Mouse (Mus musculus) forebrain, embryonic 15.5 days (tissue): ENCODE results near the gene March1. TPM values are rescaled to one million over a fixed set of nuclear protein-coding genes. Genes with fewer than 3 reads are reported as not detected.

Source experiments
- ATAC-seq: fragments of 200-750 bp; cut with Nextera tagmentation; replicated peaks from 2 replicates; pipeline ENCODE4 v1.8.0; 2017; ENCODE audit warnings: mild to moderate bottlenecking, moderate TSS enrichment, moderate library complexity
- H3K27ac ChIP-seq: fragments of 300-500 bp; sonication (generic); replicated peaks from 2 replicates; pipeline ENCODE4 v1.5.1; 2015; ENCODE audit warnings: mild to moderate bottlenecking, inconsistent platforms
- H3K27me3 ChIP-seq: fragments of 300-500 bp; sonication (generic); 2 replicates; pipeline ENCODE4 v1.6.1; 2015; ENCODE audit warnings: inconsistent platforms
- H3K36me3 ChIP-seq: fragments of 300-500 bp; sonication (generic); 2 replicates; pipeline ENCODE4 v1.6.1; 2015; ENCODE audit warnings: mild to moderate bottlenecking, inconsistent platforms
- H3K4me1 ChIP-seq: fragments of 300-500 bp; sonication (generic); 2 replicates; pipeline ENCODE4 v1.6.1; 2015; ENCODE audit warnings: inconsistent platforms
- H3K4me2 ChIP-seq: fragments of 300-500 bp; sonication (generic); replicated peaks from 2 replicates; pipeline ENCODE4 v1.6.1; 2015; ENCODE audit warnings: mild to moderate bottlenecking, inconsistent platforms
- H3K4me3 ChIP-seq: fragments of 300-500 bp; sonication (generic); 2 replicates; pipeline ENCODE4 v1.5.1; 2015; ENCODE audit warnings: mild to moderate bottlenecking, inconsistent platforms
- H3K9ac ChIP-seq: fragments of 300-500 bp; sonication (generic); replicated peaks from 2 replicates; pipeline ENCODE4 v1.6.1; 2015; ENCODE audit warnings: mild to moderate bottlenecking, inconsistent platforms
- H3K9me3 ChIP-seq: fragments of 300-500 bp; sonication (generic); 2 replicates; pipeline ENCODE4 v1.6.1; 2016; ENCODE audit warnings: inconsistent platforms
- WGBS: fragments of 180-500 bp; shearing (Covaris S2); methylation state at CpG from one replicate; pipeline ENCODE4 v1.1.7; 2015; ENCODE audit warnings: mixed read lengths; 5-methylcytosine and 5-hydroxymethylcytosine counted together
- polyA plus RNA-seq: library from polyadenylated mRNA; unstranded; fragments of >200 nt; fragmentation: Nextera tagmentation; extraction: Ambion mirVana; gene quantifications from 2 replicates; pipeline ENCODE4 v1.2.1, GENCODE M21; 2015

The March1 gene
- polyA plus RNA-seq, 1 experiment from 2014 or later = 25.4 TPM

- H3K27me3 ChIP-seq = no peaks in the 10 kb centered on the region
- no peak overlapping the region for H3K4me3 ChIP-seq
- H3K27ac ChIP-seq = no peak overlapping the region
- no peaks in the 10 kb centered on the region for H3K36me3 ChIP-seq
- H3K9ac ChIP-seq = no peak overlapping the region
- no peak overlapping the region for H3K4me2 ChIP-seq
- no peak for ATAC-seq
- no peaks in the 10 kb centered on the region for H3K9me3 ChIP-seq
- no peaks in the 10 kb centered on the region for H3K4me1 ChIP-seq
- 90% methylated on average over 3 of the region's 3 CpGs for WGBS
Measured at GRCm38 (mm10) chr8:66200169-66200568, 582.5 kb downstream of the March1 start.

GRCm38 (mm10) chr8:66203814-66204438, 586.2 kb downstream of the March1 start:
- H3K9me3 ChIP-seq = no peaks in the 10 kb centered on the region

GRCm38 (mm10) chr8:66209553-66209952, 591.9 kb downstream of the March1 start:
- no peak overlapping the region for H3K4me3 ChIP-seq
- WGBS = 72% methylated on average over 2 of the region's 2 CpGs
- no peaks in the 10 kb centered on the region for H3K36me3 ChIP-seq
- no peak overlapping the region for H3K27ac ChIP-seq
- H3K27me3 ChIP-seq = no peaks in the 10 kb centered on the region
- no peak overlapping the region for H3K4me2 ChIP-seq
- ATAC-seq = no peak
- no peaks in the 10 kb centered on the region for H3K9me3 ChIP-seq
- H3K4me1 ChIP-seq = no peaks in the 10 kb centered on the region
- no peak overlapping the region for H3K9ac ChIP-seq

More at GRCm38 (mm10) chr8:66203814-66204438, 586.2 kb downstream of the March1 start:
- 85% methylated on average over 7 of the region's 7 CpGs for WGBS
- H3K36me3 ChIP-seq = no peaks in the 10 kb centered on the region
- H3K27ac ChIP-seq = no peak overlapping the region
- no peak; the same call in 1 of the 2 replicates for ATAC-seq
- H3K4me3 ChIP-seq = no peak overlapping the region
- H3K9ac ChIP-seq = no peak overlapping the region
- no peaks in the 10 kb centered on the region for H3K27me3 ChIP-seq
- H3K4me2 ChIP-seq = no peak overlapping the region
- no peaks in the 10 kb centered on the region for H3K4me1 ChIP-seq

DNA sequence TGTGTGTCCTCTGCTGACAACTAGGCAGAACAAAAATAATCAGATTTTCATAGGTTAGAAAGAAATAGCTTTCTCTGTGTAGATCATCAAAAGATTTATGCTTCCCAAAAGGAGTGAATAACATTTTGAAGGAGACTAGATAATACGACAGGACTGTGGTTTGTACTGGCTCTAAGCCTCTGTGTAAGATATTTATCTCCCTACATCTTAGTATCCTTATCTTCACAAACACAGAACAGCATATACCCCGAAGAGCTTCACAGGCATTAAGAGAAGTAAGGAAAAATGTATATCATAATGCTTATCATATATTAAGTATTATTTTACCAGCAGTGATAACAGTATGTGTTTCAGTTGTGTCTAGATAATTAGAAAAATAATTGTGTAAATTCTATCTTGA, 592.6 kb downstream of the March1 start:
- Histone ChIP-seq H3K36me3 (no peaks in the 10 kb centered on the region), H3K4me3 (no peak overlapping the region), H3K4me2 (no peak overlapping the region), H3K27ac (no peak overlapping the region), H3K9ac (no peak overlapping the region), H3K27me3 (no peaks in the 10 kb centered on the region), H3K9me3 (no peaks in the 10 kb centered on the region), H3K4me1 (no peaks in the 10 kb centered on the region)
- no peak for ATAC-seq
- 89% methylated on average over 2 of the region's 2 CpGs for WGBS

- WGBS = 39% methylated on average over 1 of the region's 1 CpGs
- ATAC-seq = no peak
Measured at GRCm38 (mm10) chr8:66219974-66220373, 602.3 kb downstream of the March1 start.

DNA sequence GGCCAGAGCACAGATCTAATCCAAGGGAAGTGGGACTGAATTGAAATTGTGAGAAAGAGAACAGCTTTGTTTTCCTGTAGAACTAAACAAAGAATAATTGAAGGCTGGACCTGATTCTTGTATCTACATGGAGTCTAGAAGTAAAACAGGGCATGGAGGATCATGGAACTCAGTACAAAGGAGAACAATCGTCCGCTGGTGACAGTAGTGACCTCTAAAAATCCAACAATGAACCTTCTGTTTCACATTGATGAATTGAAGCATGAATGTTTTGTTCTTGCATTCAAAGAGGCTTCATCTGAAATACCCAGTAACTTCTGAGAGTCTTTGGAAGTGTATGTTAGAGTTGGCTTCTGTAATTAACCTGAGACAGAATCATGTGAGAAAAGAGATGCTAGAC, 612.2 kb downstream of the March1 start:
- Histone ChIP-seq H3K4me3 (no peak overlapping the region), H3K9ac (no peak overlapping the region), H3K36me3 (no peaks in the 10 kb centered on the region), H3K27ac (no peak overlapping the region), H3K4me1 (no peaks in the 10 kb centered on the region), H3K27me3 (no peaks in the 10 kb centered on the region), H3K4me2 (no peak overlapping the region), H3K9me3 (no peaks in the 10 kb centered on the region)
- no peak for ATAC-seq
- 70% methylated on average over 2 of the region's 2 CpGs for WGBS

More at GRCm38 (mm10) chr8:66219974-66220373, 602.3 kb downstream of the March1 start:
- Histone ChIP-seq H3K9me3 (no peaks in the 10 kb centered on the region), H3K27me3 (no peaks in the 10 kb centered on the region), H3K36me3 (no peaks in the 10 kb centered on the region), H3K27ac (no peak overlapping the region), H3K4me1 (no peaks in the 10 kb centered on the region), H3K4me2 (no peak overlapping the region), H3K4me3 (no peak overlapping the region), H3K9ac (no peak overlapping the region)

GRCm38 (mm10) chr8:66269546-66269945, 651.8 kb downstream of the March1 start:
- H3K4me1 ChIP-seq = no peaks in the 10 kb centered on the region
- 60% methylated on average over 4 of the region's 4 CpGs for WGBS
- no peak for ATAC-seq
- H3K4me2 ChIP-seq = no peak overlapping the region
- no peak overlapping the region for H3K9ac ChIP-seq
- H3K4me3 ChIP-seq = no peak overlapping the region
- H3K9me3 ChIP-seq = no peaks in the 10 kb centered on the region
- no peaks in the 10 kb centered on the region for H3K27me3 ChIP-seq
- no peak overlapping the region for H3K27ac ChIP-seq
- no peaks in the 10 kb centered on the region for H3K36me3 ChIP-seq

GRCm38 (mm10) chr8:66270116-66270515, 652.4 kb downstream of the March1 start:
- H3K9me3 ChIP-seq = no peaks in the 10 kb centered on the region
- no peaks in the 10 kb centered on the region for H3K4me1 ChIP-seq
- 78% methylated on average over 2 of the region's 2 CpGs for WGBS
- H3K27me3 ChIP-seq = no peaks in the 10 kb centered on the region
- H3K9ac ChIP-seq = no peak overlapping the region
- no peak overlapping the region for H3K27ac ChIP-seq
- no peak overlapping the region for H3K4me3 ChIP-seq
- ATAC-seq = no peak
- no peaks in the 10 kb centered on the region for H3K36me3 ChIP-seq
- H3K4me2 ChIP-seq = no peak overlapping the region

- Histone ChIP-seq H3K27ac (no peak overlapping the region), H3K36me3 (no peaks in the 10 kb centered on the region), H3K9ac (no peak overlapping the region), H3K4me3 (no peak overlapping the region), H3K9me3 (no peaks in the 10 kb centered on the region), H3K4me1 (no peaks in the 10 kb centered on the region), H3K4me2 (no peak overlapping the region), H3K27me3 (no peaks in the 10 kb centered on the region)
- 93% methylated on average over 7 of the region's 7 CpGs for WGBS
- no peak for ATAC-seq
Measured at GRCm38 (mm10) chr8:66317824-66318223, 700.1 kb downstream of the March1 start.

DNA sequence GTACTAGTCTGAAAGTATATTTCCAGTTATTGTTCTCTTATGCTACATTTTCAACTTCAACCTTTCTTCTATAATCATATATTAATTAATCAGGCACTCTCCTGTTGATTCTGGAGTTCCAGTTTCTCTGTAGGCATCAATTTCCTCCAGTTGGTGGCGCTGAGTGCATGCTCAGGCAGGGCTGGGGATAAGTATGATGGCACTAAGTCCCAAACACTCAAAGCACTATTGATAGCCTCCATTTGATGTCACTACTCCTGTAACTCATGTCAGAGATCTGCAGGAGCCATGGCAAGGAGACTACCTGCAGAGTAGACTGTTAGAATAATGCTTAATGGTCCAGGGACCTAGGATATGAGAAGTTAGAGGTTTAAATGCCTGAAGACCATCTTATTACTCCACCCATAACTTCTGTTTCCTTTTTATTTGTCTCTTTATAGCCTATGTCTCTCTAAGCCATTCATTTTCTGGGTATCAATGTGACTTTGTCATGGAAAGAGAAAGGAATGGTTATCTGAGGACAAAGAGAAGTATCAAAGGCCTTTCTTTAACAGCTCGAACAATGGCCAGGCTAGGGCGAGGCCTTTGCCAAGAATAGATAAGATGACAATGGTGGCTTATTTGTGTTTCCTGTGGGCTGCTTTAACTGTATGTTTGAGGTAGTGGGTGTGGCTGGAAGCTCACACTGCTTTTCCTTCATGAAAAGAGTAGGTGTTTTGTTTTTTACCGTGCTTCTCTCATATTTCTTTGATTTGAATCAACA, 705.5 kb downstream of the March1 start:
- no peak overlapping the region for H3K27ac ChIP-seq
- no peaks in the 10 kb centered on the region for H3K36me3 ChIP-seq
- WGBS = 66% methylated on average over 4 of the region's 4 CpGs
- H3K4me3 ChIP-seq = no peak overlapping the region
- H3K9me3 ChIP-seq = no peaks in the 10 kb centered on the region
- ATAC-seq = no peak
- H3K4me1 ChIP-seq = no peaks in the 10 kb centered on the region
- H3K27me3 ChIP-seq = no peaks in the 10 kb centered on the region
- H3K9ac ChIP-seq = no peak overlapping the region
- no peak overlapping the region for H3K4me2 ChIP-seq

- H3K9ac ChIP-seq = no peak overlapping the region
- H3K27ac ChIP-seq = no peak overlapping the region
- no peaks in the 10 kb centered on the region for H3K9me3 ChIP-seq
- H3K27me3 ChIP-seq = no peaks in the 10 kb centered on the region
- H3K4me2 ChIP-seq = no peak overlapping the region
- no peaks in the 10 kb centered on the region for H3K36me3 ChIP-seq
- no peak overlapping the region for H3K4me3 ChIP-seq
- H3K4me1 ChIP-seq = no peaks in the 10 kb centered on the region
- ATAC-seq = no peak
Measured at GRCm38 (mm10) chr8:66326396-66326795, 708.7 kb downstream of the March1 start.

GRCm38 (mm10) chr8:66332206-66332605, 714.5 kb downstream of the March1 start:
- Histone ChIP-seq H3K27me3 (no peaks in the 10 kb centered on the region), H3K27ac (no peak overlapping the region), H3K4me2 (no peak overlapping the region), H3K36me3 (no peaks in the 10 kb centered on the region), H3K9ac (no peak overlapping the region), H3K4me1 (no peaks in the 10 kb centered on the region), H3K4me3 (no peak overlapping the region), H3K9me3 (no peaks in the 10 kb centered on the region)
- WGBS = 86% methylated on average over 3 of the region's 3 CpGs
- no peak for ATAC-seq

DNA sequence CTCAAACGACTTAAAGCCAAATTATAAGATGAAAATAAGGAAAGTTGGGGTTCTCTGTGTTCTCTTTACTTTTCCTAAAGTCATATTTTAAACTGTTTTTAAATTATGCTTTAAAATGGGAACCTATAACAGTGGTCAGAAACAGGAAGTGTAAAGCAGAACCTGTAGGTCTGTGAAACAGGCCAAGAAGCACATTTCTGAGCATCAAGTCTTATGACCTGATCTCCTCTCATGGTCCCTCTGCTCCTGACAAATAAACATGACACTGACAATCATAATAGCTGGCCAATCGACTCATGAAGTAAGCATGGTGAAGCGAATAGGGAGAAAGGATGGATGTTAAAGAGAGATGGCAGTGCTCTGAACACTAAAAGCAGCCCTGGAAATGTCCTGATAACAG, 716.6 kb downstream of the March1 start:
- 82% methylated on average over 3 of the region's 3 CpGs for WGBS
- H3K36me3 ChIP-seq = no peaks in the 10 kb centered on the region
- no peak overlapping the region for H3K27ac ChIP-seq
- no peak for ATAC-seq
- no peaks in the 10 kb centered on the region for H3K9me3 ChIP-seq
- H3K9ac ChIP-seq = no peak overlapping the region
- no peaks in the 10 kb centered on the region for H3K4me1 ChIP-seq
- H3K4me3 ChIP-seq = no peak overlapping the region
- H3K27me3 ChIP-seq = no peaks in the 10 kb centered on the region
- no peak overlapping the region for H3K4me2 ChIP-seq
